Mouse (Mus musculus) neural tube, embryonic 12.5 days (tissue): ENCODE data around the gene Taar7a. TPM values are rescaled to one million over a fixed set of nuclear protein-coding genes. Genes with fewer than 3 reads are reported as not detected.

Source experiments
- polyA plus RNA-seq: library from polyadenylated mRNA; unstranded; fragments of >200 nt; fragmentation: Nextera tagmentation; extraction: Ambion mirVana; gene quantifications from 2 replicates; pipeline ENCODE4 v1.2.1, GENCODE M21; 2016

The Taar7a gene
- polyA plus RNA-seq, 1 experiment from 2014 or later = not detected

Other genes with a start within 250 kb of the Taar7a start
- 105 and 112 TPM in 2 replicates for gene Rps12, start 206.2 kb downstream of the Taar7a start, polyA plus RNA-seq
- gene Slc18b1, start 196.5 kb downstream of the Taar7a start, polyA plus RNA-seq = 12.0 and 16.7 TPM in 2 replicates
- not detected in 2 replicates for gene Vnn3, start 142.0 kb downstream of the Taar7a start, polyA plus RNA-seq
- gene Vnn1, start 98.8 kb downstream of the Taar7a start, polyA plus RNA-seq = 0.42 and 0.44 TPM in 2 replicates
- not detected in 2 replicates for gene Taar1, start 73.1 kb downstream of the Taar7a start, polyA plus RNA-seq
- gene Taar2, start 54.9 kb downstream of the Taar7a start, polyA plus RNA-seq = not detected in 2 replicates
- not detected in 2 replicates for gene Taar3, start 43.9 kb downstream of the Taar7a start, polyA plus RNA-seq
- not detected in 2 replicates for gene Taar4, start 33.0 kb downstream of the Taar7a start, polyA plus RNA-seq
- not detected in 2 replicates for gene Taar5, start 22.8 kb downstream of the Taar7a start, polyA plus RNA-seq
- not detected in 2 replicates for gene Taar6, start 7.8 kb downstream of the Taar7a start, polyA plus RNA-seq
- gene Taar7b, start 6.5 kb upstream of the Taar7a start, polyA plus RNA-seq = not detected in 2 replicates
- gene Taar7d, start 33.7 kb upstream of the Taar7a start, polyA plus RNA-seq = not detected in 2 replicates
- not detected in 2 replicates for gene Taar7e, start 44.1 kb upstream of the Taar7a start, polyA plus RNA-seq
- not detected in 2 replicates for gene Taar7f, start 56.0 kb upstream of the Taar7a start, polyA plus RNA-seq
- gene Taar8a, start 83.0 kb upstream of the Taar7a start, polyA plus RNA-seq = not detected in 2 replicates
- not detected in 2 replicates for gene Taar8b, start 98.8 kb upstream of the Taar7a start, polyA plus RNA-seq
- not detected in 2 replicates for gene Taar8c, start 108.4 kb upstream of the Taar7a start, polyA plus RNA-seq
- gene Taar9, start 116.1 kb upstream of the Taar7a start, polyA plus RNA-seq = not detected in 2 replicates
- 151 and 171 TPM in 2 replicates for gene Stx7, start 155.8 kb upstream of the Taar7a start, polyA plus RNA-seq
- 32.6 and 39.2 TPM in 2 replicates for gene Moxd1, start 230.0 kb upstream of the Taar7a start, polyA plus RNA-seq